Mouse (Mus musculus) kidney, embryonic 15.5 days (tissue): ENCODE results near the gene Il4i1. TPM values are rescaled to one million over a fixed set of nuclear protein-coding genes. Genes with fewer than 3 reads are reported as not detected.

Experiments used
- ATAC-seq: fragments of 200-750 bp; cut with Nextera tagmentation; replicated peaks from 2 replicates; pipeline ENCODE4 v1.8.0; 2017; ENCODE audit warnings: moderate TSS enrichment; ENCODE audit not compliant: low FRiP score
- H3K27ac ChIP-seq: fragments of 300-500 bp; sonication (generic); 2 replicates; pipeline ENCODE4 v1.5.1; 2015; ENCODE audit warnings: mild to moderate bottlenecking, inconsistent platforms
- H3K27me3 ChIP-seq: fragments of 300-500 bp; sonication (generic); 2 replicates; pipeline ENCODE4 v1.6.1; 2015; ENCODE audit warnings: inconsistent platforms
- H3K36me3 ChIP-seq: fragments of 300-500 bp; sonication (generic); 2 replicates; pipeline ENCODE4 v1.6.1; 2015; ENCODE audit warnings: inconsistent platforms
- H3K4me1 ChIP-seq: fragments of 300-500 bp; sonication (generic); 2 replicates; pipeline ENCODE4 v1.6.1; 2015; ENCODE audit warnings: inconsistent platforms
- H3K4me2 ChIP-seq: fragments of 300-500 bp; sonication (generic); 2 replicates; pipeline ENCODE4 v1.6.1; 2015; ENCODE audit warnings: moderate library complexity, mild to moderate bottlenecking, inconsistent platforms
- H3K4me3 ChIP-seq: fragments of 300-500 bp; sonication (generic); replicated peaks from 2 replicates; pipeline ENCODE4 v1.5.1; 2015; ENCODE audit warnings: mild to moderate bottlenecking, inconsistent platforms
- H3K9ac ChIP-seq: fragments of 300-500 bp; sonication (generic); 2 replicates; pipeline ENCODE4 v1.6.1; 2015; ENCODE audit warnings: mild to moderate bottlenecking, inconsistent platforms
- H3K9me3 ChIP-seq: fragments of 300-500 bp; sonication (generic); replicated peaks from 2 replicates; pipeline ENCODE4 v1.6.1; 2016; ENCODE audit warnings: inconsistent platforms
- WGBS: fragments of 180-500 bp; shearing (Covaris S2); methylation state at CpG from one replicate; pipeline ENCODE4 v1.1.7; 2015; ENCODE audit warnings: mixed read lengths; 5-methylcytosine and 5-hydroxymethylcytosine counted together
- polyA plus RNA-seq: library from polyadenylated mRNA; unstranded; fragments of >200 nt; fragmentation: Nextera tagmentation; extraction: Ambion mirVana; gene quantifications from 2 replicates; pipeline ENCODE4 v1.2.1, GENCODE M21; 2015

Gene Il4i1
- polyA plus RNA-seq, 1 experiment from 2014 or later: 1.7 TPM

DNA sequence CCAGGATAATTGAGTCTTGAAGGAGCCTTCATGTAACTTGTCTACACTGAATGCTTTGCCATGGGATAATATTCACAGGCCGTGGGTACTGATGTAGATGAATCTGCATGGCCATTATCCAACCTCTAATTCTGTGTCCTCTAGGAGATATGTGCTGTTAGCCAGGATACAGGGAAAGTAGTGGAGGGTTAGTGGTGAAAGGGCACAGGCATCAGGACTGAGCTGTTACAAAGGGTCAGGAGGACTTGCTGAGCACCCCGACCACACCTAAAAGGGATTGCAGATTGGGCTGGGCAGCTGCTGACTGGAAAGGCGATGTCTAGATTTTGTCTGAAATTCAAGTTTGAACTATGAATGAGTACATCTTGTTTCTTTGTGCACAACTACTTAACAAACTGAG is 4.3 kb downstream of the Il4i1 start:
- H3K9me3 ChIP-seq: no peaks in the 10 kb centered on the region
- WGBS: 83% methylated on average over 3 of the region's 3 CpGs

DNA sequence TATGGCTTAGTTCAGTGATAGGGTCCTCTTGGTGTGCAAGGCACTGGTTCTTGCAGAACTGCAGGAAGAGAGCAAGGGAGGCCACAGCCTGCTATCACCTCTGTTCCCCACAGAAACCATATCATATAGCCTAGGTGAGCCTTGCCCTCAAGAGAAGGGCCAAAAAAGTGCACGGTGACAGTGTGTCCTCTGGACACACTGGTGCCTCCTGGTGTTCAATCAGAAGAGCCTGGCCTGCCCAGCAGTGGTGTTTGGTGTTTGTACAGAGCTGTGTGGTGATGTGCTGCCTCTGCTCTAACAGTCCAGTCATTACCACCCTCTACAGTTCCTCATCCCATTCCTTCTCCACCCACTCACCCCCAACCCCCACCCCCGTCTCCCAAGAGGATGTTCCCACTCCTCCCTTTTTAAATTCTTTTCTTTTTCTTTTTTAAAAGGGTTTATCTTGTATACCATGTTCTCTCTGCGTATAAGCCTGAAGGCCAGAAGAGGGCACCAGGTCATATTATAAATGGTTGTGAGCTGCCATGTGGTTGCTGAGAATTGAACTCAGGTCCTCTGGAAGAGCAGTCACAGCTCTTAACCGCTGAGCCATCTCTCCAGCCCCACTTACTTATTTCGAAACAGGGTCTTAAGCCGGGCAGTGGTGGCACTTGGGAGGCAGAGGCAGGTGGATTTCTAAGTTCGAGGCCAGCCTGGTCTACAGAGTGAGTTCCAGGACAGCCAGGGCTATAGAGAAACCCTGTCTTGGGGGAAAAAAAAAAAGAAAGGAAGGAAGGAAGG is 5.7 kb downstream of the Il4i1 start:
- H3K4me2 ChIP-seq: no peak overlapping the region
- no peak overlapping the region for H3K27ac ChIP-seq
- H3K9ac ChIP-seq: no peak overlapping the region
- H3K4me3 ChIP-seq: no peak overlapping the region
- WGBS: 78% methylated on average over 7 of the region's 7 CpGs
- no peak for ATAC-seq
- H3K36me3 ChIP-seq: peaks cover 10% of the 10 kb centered on the region; the same call in 1 of the 2 replicates
- H3K4me1 ChIP-seq: peaks cover 64% of the 10 kb centered on the region
- no peaks in the 10 kb centered on the region for H3K9me3 ChIP-seq
- no peaks in the 10 kb centered on the region for H3K27me3 ChIP-seq

More for the DNA sequence above, 4.3 kb downstream of the Il4i1 start:
- Histone ChIP-seq H3K4me3 (no peak overlapping the region), H3K36me3 (peaks cover 6% of the 10 kb centered on the region; the same call in 1 of the 2 replicates), H3K27me3 (no peaks in the 10 kb centered on the region), H3K27ac (no peak overlapping the region), H3K4me1 (peaks cover 64% of the 10 kb centered on the region), H3K9ac (no peak overlapping the region), H3K4me2 (no peak overlapping the region)
- ATAC-seq: no peak

DNA sequence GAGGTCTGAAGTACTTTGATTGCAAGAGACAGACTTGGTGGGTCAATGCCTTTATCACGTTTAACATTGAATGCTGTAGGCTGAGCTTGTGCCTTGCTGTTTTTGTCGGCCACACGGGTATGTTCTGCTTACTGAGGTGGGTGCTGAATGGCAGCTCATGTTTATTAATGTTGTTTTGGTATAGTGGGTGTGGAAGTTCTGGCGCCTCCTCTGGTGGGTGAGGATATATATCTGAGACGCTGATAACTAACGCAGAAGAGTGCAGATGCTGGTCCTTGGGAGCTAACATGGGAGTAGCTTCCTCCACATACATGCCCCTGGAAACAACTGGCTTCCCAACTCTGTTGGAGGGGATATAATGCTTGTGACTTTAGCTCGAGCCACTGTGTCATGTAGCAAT is 7.2 kb downstream of the Il4i1 start:
- H3K36me3 ChIP-seq: peaks cover 20% of the 10 kb centered on the region
- 46% methylated on average over 7 of the region's 7 CpGs for WGBS
- H3K9ac ChIP-seq: no peak overlapping the region
- H3K27ac ChIP-seq: no peak overlapping the region
- H3K4me2 ChIP-seq: no peak overlapping the region
- ATAC-seq: no peak
- H3K9me3 ChIP-seq: no peaks in the 10 kb centered on the region
- H3K27me3 ChIP-seq: no peaks in the 10 kb centered on the region
- no peak overlapping the region for H3K4me3 ChIP-seq
- H3K4me1 ChIP-seq: peaks cover 52% of the 10 kb centered on the region

GRCm38 (mm10) chr7:44824872-44825271 is 8.7 kb downstream of the Il4i1 start:
- Histone ChIP-seq H3K4me2 (no peak overlapping the region), H3K4me1 (peaks cover 37% of the 10 kb centered on the region), H3K9me3 (no peaks in the 10 kb centered on the region), H3K27ac (no peak overlapping the region), H3K9ac (no peak overlapping the region), H3K36me3 (peaks cover 35% of the 10 kb centered on the region), H3K27me3 (no peaks in the 10 kb centered on the region), H3K4me3 (no peak overlapping the region)
- 14% methylated on average over 3 of the region's 3 CpGs for WGBS
- ATAC-seq: 0 out of 2 replicates have a peak, but pooled peaks have one; percentile 35

DNA sequence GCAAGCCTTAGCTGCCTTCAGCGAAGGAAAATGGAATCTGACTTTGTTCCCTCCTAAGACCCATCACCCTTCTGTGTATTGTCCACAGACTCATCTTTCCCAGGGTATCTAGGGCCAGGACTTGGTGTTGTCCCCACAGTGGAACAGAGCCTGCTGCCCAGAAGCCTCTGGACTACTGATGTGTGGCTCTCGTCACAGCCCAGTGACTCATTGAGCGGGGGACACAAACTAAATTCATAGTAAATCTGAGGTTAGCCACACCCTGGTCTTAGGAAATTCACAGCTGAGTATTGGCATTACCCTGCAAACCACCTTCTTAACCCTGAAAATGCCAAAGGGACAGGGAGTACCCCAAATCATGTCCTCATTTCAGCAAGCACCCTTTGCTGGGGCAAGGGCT is 10.6 kb downstream of the Il4i1 start:
- Histone ChIP-seq H3K9me3 (no peaks in the 10 kb centered on the region), H3K4me1 (peaks cover 20% of the 10 kb centered on the region), H3K9ac (no peak overlapping the region), H3K36me3 (peaks cover 54% of the 10 kb centered on the region), H3K27me3 (no peaks in the 10 kb centered on the region), H3K4me3 (no peak overlapping the region), H3K27ac (no peak overlapping the region), H3K4me2 (no peak overlapping the region)
- 70% methylated on average over 3 of the region's 3 CpGs for WGBS
- ATAC-seq: no peak

DNA sequence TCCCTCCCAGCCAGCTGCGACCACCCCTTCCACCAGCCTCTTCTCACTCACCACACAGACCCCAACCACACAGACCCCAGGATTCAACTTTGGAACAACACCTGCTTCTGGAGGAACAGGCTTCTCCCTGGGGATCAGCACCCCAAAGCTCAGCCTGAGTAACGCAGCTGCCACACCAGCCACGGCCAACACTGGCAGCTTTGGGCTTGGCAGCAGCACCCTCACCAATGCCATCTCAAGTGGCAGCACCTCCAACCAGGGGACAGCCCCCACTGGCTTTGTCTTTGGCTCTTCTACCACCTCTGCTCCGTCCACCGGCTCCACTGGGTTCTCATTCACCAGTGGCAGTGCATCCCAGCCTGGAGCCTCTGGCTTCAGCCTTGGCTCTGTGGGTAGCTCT is 12.5 kb downstream of the Il4i1 start:
- Histone ChIP-seq H3K27me3 (no peaks in the 10 kb centered on the region), H3K27ac (no peak overlapping the region), H3K36me3 (peaks cover 57% of the 10 kb centered on the region), H3K9ac (no peak overlapping the region), H3K9me3 (no peaks in the 10 kb centered on the region), H3K4me2 (no peak overlapping the region), H3K4me1 (peaks cover 9% of the 10 kb centered on the region), H3K4me3 (no peak overlapping the region)
- no peak for ATAC-seq
- 96% methylated on average over 5 of the region's 5 CpGs for WGBS

- Histone ChIP-seq H3K4me1 (peaks cover 13% of the 10 kb centered on the region), H3K4me2 (no peak overlapping the region), H3K9me3 (no peaks in the 10 kb centered on the region), H3K27ac (no peak overlapping the region), H3K36me3 (peaks cover 47% of the 10 kb centered on the region), H3K4me3 (no peak overlapping the region), H3K27me3 (no peaks in the 10 kb centered on the region), H3K9ac (no peak overlapping the region)
- no peak for ATAC-seq
- 60% methylated on average over 4 of the region's 4 CpGs for WGBS
Observed at GRCm38 (mm10) chr7:44832763-44833162, 16.6 kb downstream of the Il4i1 start.

- WGBS: 85% methylated on average over 1 of the region's 1 CpGs
- Histone ChIP-seq H3K27me3 (peaks cover 19% of the 10 kb centered on the region), H3K4me3 (no peak overlapping the region), H3K36me3 (peaks cover 21% of the 10 kb centered on the region), H3K4me2 (no peak overlapping the region), H3K27ac (no peak overlapping the region), H3K9me3 (no peaks in the 10 kb centered on the region), H3K4me1 (peaks cover 29% of the 10 kb centered on the region), H3K9ac (no peak overlapping the region)
- no peak for ATAC-seq
Observed at GRCm38 (mm10) chr7:44835373-44836015, 19.3 kb downstream of the Il4i1 start.

- no peaks in the 10 kb centered on the region for H3K9me3 ChIP-seq
- H3K36me3 ChIP-seq: peaks cover 21% of the 10 kb centered on the region
- ATAC-seq: no peak
- H3K4me1 ChIP-seq: peaks cover 30% of the 10 kb centered on the region
- 32% methylated on average over 3 of the region's 3 CpGs for whole genome bisulfite sequencing
- H3K4me3 ChIP-seq: no peak overlapping the region
- H3K9ac ChIP-seq: no peak overlapping the region
- H3K4me2 ChIP-seq: no peak overlapping the region
- peaks cover 24% of the 10 kb centered on the region for H3K27me3 ChIP-seq
- no peak overlapping the region for H3K27ac ChIP-seq
Observed at GRCm38 (mm10) chr7:44836016-44836404, 19.8 kb downstream of the Il4i1 start.

DNA sequence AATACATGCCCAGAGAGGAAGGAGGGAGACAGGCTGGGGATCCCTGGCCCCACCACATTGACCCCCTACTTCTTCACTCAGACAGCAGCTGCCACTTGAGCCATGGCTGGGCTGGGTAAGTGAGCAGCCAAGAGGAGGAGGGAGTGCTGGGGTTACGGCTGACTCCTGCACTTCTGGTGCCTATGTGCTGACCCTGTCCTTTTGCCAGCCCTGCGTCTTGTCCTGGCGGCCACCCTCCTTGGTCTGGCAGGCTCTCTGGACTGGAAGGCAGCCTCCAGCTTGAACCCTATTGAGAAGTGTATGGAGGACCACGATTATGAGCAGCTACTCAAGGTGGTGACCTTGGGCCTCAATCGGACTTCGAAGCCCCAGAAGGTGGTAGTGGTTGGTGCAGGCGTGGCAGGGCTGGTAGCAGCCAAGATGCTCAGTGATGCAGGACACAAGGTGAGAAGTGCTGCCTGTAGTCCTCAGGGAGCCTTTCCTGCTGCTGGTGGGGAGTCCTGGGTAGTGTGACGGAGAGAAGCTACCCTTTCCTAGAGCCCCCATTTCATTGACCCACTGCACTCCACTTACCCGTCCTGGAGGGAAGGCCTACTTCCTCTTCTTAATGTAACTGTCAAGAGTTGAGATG is 20.4 kb downstream of the Il4i1 start:
- H3K4me1 ChIP-seq: peaks cover 30% of the 10 kb centered on the region
- no peak for ATAC-seq
- peaks cover 18% of the 10 kb centered on the region for H3K36me3 ChIP-seq
- no peak overlapping the region for H3K27ac ChIP-seq
- H3K9me3 ChIP-seq: no peaks in the 10 kb centered on the region
- H3K4me2 ChIP-seq: no peak overlapping the region
- no peak overlapping the region for H3K9ac ChIP-seq
- no peak overlapping the region for H3K4me3 ChIP-seq
- WGBS: 72% methylated on average over 9 of the region's 9 CpGs
- H3K27me3 ChIP-seq: peaks cover 26% of the 10 kb centered on the region

DNA sequence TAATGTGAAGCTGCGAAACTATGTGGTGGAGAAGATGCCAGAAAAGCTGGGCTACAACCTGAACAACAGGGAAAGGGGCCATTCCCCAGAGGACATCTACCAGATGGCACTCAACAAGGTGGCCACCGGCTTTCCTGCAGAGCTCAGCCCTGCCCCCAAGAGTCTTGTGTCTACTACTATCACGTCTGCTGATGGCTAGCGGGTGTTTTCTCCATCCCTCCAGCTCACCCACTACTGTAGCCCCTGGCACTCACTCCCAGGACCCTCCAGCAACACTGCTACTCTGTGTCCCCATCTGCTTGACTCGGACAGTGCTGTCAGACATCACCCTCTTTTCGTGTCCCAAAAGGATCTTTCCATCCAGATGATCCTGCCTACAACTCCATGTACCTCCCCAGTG is 21.9 kb downstream of the Il4i1 start:
- H3K9ac ChIP-seq: no peak overlapping the region
- peaks cover 30% of the 10 kb centered on the region for H3K4me1 ChIP-seq
- no peak overlapping the region for H3K4me2 ChIP-seq
- ATAC-seq: no peak
- no peak overlapping the region for H3K27ac ChIP-seq
- 87% methylated on average over 6 of the region's 6 CpGs for WGBS
- no peak overlapping the region for H3K4me3 ChIP-seq
- peaks cover 25% of the 10 kb centered on the region for H3K36me3 ChIP-seq
- H3K9me3 ChIP-seq: no peaks in the 10 kb centered on the region
- peaks cover 27% of the 10 kb centered on the region for H3K27me3 ChIP-seq

- Histone ChIP-seq H3K4me2 (peak overlapping the region; percentile 70), H3K9me3 (no peaks in the 10 kb centered on the region), H3K4me1 (peaks cover 30% of the 10 kb centered on the region), H3K27ac (no peak overlapping the region), H3K27me3 (peaks cover 27% of the 10 kb centered on the region), H3K4me3 (peak overlapping the region; percentile 37), H3K36me3 (peaks cover 35% of the 10 kb centered on the region), H3K9ac (peak overlapping the region; percentile 45; the same call in 1 of the 2 replicates)
- WGBS: 30% methylated on average over 11 of the region's 11 CpGs
- no peak; the same call in 1 of the 2 replicates for ATAC-seq
Observed at GRCm38 (mm10) chr7:44839171-44839490, 22.9 kb downstream of the Il4i1 start.
